Mouse (Mus musculus) lung, embryonic 14.5 days (tissue): ENCODE data around the gene Tubb4b. TPM values are rescaled to one million over a fixed set of nuclear protein-coding genes. Genes with fewer than 3 reads are reported as not detected.
A peak's percentile ranks its signal among the peaks of the same experiment; 100 is the strongest.

Experiments used
- ATAC-seq: fragments of 200-750 bp; cut with Nextera tagmentation; 2 replicates; pipeline ENCODE4 v1.8.0; 2017; ENCODE audit warnings: mild to moderate bottlenecking, moderate TSS enrichment, moderate library complexity; ENCODE audit not compliant: insufficient read depth
- DNase-seq: peaks from one replicate; pipeline ENCODE4 v3.0.0-alpha.2; 2015
- H3K27ac ChIP-seq: fragments of 300-500 bp; sonication (generic); 2 replicates; pipeline ENCODE4 v1.5.1; 2014; ENCODE audit warnings: low read depth, mild to moderate bottlenecking, moderate library complexity
- H3K27me3 ChIP-seq: fragments of 300-500 bp; sonication (generic); 2 replicates; pipeline ENCODE4 v1.6.1; 2014; ENCODE audit warnings: low read length, control low read depth; ENCODE audit not compliant: insufficient read depth
- H3K36me3 ChIP-seq: fragments of 300-500 bp; sonication (generic); 2 replicates; pipeline ENCODE4 v1.6.1; 2014; ENCODE audit warnings: control low read depth; ENCODE audit not compliant: insufficient read depth
- H3K4me1 ChIP-seq: fragments of 300-500 bp; sonication (generic); 2 replicates; pipeline ENCODE4 v1.6.1; 2014; ENCODE audit warnings: antibody characterized with exemption, control low read depth; ENCODE audit not compliant: insufficient read depth
- H3K4me2 ChIP-seq: fragments of 300-500 bp; sonication (generic); 2 replicates; pipeline ENCODE4 v1.6.1; 2014; ENCODE audit warnings: mild to moderate bottlenecking
- H3K4me3 ChIP-seq: fragments of 300-500 bp; sonication (generic); 2 replicates; pipeline ENCODE4 v1.5.1; 2014; ENCODE audit warnings: low read depth, low read length
- H3K9ac ChIP-seq: fragments of 300-500 bp; sonication (generic); 2 replicates; pipeline ENCODE4 v1.6.1; 2014
- H3K9me3 ChIP-seq: fragments of 300-500 bp; sonication (generic); 2 replicates; pipeline ENCODE4 v1.6.1; 2016; ENCODE audit warnings: low read depth, low read length, control low read depth
- CTCF ChIP-seq: IDR thresholded peaks from 2 replicates; pipeline ENCODE4 v1.5.1; 2016; ENCODE audit warnings: antibody characterized with exemption, low read depth
- WGBS: fragments of 180-500 bp; shearing (Covaris S2); extraction: QIAGEN DNeasy Blood & Tissue Kit; methylation state at CpG from one replicate; pipeline ENCODE4 v1.1.7; 2014; 5-methylcytosine and 5-hydroxymethylcytosine counted together
- polyA plus RNA-seq: library from polyadenylated mRNA; unstranded; fragments of >200 nt; fragmentation: Nextera tagmentation; extraction: Ambion mirVana; gene quantifications from 2 replicates; pipeline ENCODE4 v1.2.1, GENCODE M21; 2014

Tubb4b gene
- polyA plus RNA-seq, 1 experiment from 2014 or later = 610 TPM

DNA sequence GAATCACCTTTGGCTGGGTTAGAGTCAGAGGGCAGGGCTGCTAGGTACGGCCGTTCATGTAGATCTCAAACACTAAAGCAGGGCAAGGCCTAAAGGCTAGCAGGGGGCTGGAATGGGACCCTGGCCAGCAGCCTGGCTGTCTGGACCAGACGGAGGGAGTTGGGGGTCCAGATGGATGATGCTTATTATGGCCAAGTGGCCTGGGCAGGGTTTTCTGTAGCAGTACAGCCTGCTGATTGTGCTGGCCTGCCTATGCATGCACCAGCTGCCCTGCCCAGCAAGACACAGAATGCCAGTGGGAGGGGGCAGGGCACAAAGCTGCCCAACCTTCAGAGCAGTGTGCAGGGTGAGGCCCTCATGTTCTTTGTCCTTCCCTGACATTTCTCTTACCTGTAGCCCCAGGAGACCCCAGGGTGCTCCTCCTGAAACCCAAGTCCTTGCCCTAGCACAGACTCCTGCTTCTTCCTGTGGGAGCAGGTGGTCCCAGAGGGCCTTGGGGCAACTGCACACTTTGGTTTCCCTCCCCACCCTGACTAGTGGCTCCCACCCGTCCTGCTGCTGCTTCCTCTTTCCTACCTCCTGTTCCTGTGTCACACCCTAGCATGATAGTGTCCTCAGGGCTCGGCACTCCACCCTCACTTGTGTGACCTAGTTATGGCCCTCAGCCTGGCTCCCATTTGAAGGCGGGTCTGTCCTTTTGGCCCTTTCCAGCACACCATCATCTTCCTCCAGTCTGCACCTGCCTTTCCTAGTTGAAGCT lies 41.6 kb upstream of the Tubb4b start:
- TF ChIP-seq CTCF = no peak
- Histone ChIP-seq H3K27ac (no peak overlapping the region), H3K4me3 (no peak overlapping the region)

DNA sequence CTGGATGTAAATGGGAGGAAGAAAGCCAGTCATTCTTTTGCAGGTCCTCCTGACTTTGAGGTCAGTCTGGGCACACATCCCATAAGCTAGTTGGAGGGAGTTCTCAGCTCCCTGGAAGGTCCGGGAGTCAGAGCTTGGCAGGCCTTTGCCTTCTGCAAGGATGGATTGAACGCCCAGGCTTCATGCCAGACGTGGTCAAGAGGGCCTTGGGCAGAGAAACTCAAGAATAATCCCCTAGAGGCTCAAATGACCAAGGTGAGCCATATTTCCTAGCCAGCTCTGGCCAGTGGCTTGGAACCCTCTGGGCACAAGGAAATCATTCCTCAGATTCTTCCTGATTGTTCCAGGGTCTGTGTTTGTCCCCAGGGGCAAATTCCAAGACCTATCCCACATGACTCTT lies 40.3 kb upstream of the Tubb4b start:
- Histone ChIP-seq H3K36me3 (peaks cover 16% of the 10 kb centered on the region; the same call in 1 of the 2 replicates), H3K4me2 (no peak overlapping the region), H3K27ac (no peak overlapping the region), H3K9me3 (no peaks in the 10 kb centered on the region), H3K4me3 (no peak overlapping the region), H3K9ac (no peak overlapping the region), H3K27me3 (peaks cover 16% of the 10 kb centered on the region), H3K4me1 (no peaks in the 10 kb centered on the region)
- no peak for ATAC-seq
- DNase-seq = no peak
- TF ChIP-seq CTCF = no peak
- WGBS = 62% methylated on average over 3 of the region's 3 CpGs

More for the DNA sequence above, 41.6 kb upstream of the Tubb4b start:
- Histone ChIP-seq H3K27me3 (peaks cover 16% of the 10 kb centered on the region), H3K36me3 (peaks cover 27% of the 10 kb centered on the region), H3K9ac (no peak overlapping the region), H3K9me3 (no peaks in the 10 kb centered on the region), H3K4me2 (no peak overlapping the region), H3K4me1 (no peaks in the 10 kb centered on the region)
- WGBS = 60% methylated on average over 6 of the region's 6 CpGs
- no peak for DNase-seq
- ATAC-seq = no peak

GRCm38 (mm10) chr2:25264286-25264660 lies 39.8 kb upstream of the Tubb4b start:
- DNase-seq (no peak), ATAC-seq (no peak)
- no peaks in the 10 kb centered on the region for H3K4me1 ChIP-seq
- peaks cover 10% of the 10 kb centered on the region; the same call in 1 of the 2 replicates for H3K36me3 ChIP-seq
- no peak overlapping the region for H3K27ac ChIP-seq
- peak overlapping the region; percentile 74; the same call in 1 of the 2 replicates for H3K4me3 ChIP-seq
- H3K9me3 ChIP-seq = no peaks in the 10 kb centered on the region
- TF ChIP-seq CTCF = no peak
- peak overlapping the region; percentile 100; the same call in 1 of the 2 replicates for H3K4me2 ChIP-seq
- H3K9ac ChIP-seq = no peak overlapping the region; the same call in 1 of the 2 replicates
- 70% methylated on average over 5 of the region's 5 CpGs for WGBS
- H3K27me3 ChIP-seq = peaks cover 16% of the 10 kb centered on the region

- no peaks in the 10 kb centered on the region for H3K4me1 ChIP-seq
- H3K9me3 ChIP-seq = no peaks in the 10 kb centered on the region
- peak overlapping the region; percentile 54 for H3K9ac ChIP-seq
- peaks cover 5% of the 10 kb centered on the region; the same call in 1 of the 2 replicates for H3K36me3 ChIP-seq
- peak overlapping the region; percentile 100 for H3K4me2 ChIP-seq
- no peak for ATAC-seq
- H3K27me3 ChIP-seq = peaks cover 16% of the 10 kb centered on the region
- H3K27ac ChIP-seq = no peak overlapping the region
- DNase-seq = no peak
- no peak for TF ChIP-seq CTCF
- 19% methylated on average over 12 of the region's 12 CpGs for WGBS
- peak overlapping the region; percentile 74 for H3K4me3 ChIP-seq
Measured at GRCm38 (mm10) chr2:25263623-25264285, 39.3 kb upstream of the Tubb4b start.

GRCm38 (mm10) chr2:25262795-25263622 lies 38.5 kb upstream of the Tubb4b start:
- H3K27me3 ChIP-seq = peaks cover 16% of the 10 kb centered on the region
- H3K27ac ChIP-seq = no peak overlapping the region
- DNase-seq = peak; percentile 49

GRCm38 (mm10) chr2:25262291-25262767 lies 37.8 kb upstream of the Tubb4b start, which contains the start of gene Tprn:
Tprn (plus strand) TSS chr2:25262618.
- under 1% methylated on average over 39 of the region's 39 CpGs for WGBS
- ATAC-seq (peak; percentile 99), DNase-seq (peak; percentile 97)
- Histone ChIP-seq H3K4me2 (peak within 1 kb of the TSS; percentile 100), H3K27ac (no peak within 1 kb of the TSS), H3K36me3 (no peaks in the 10 kb centered on the region), H3K4me1 (no peaks in the 10 kb centered on the region), H3K9me3 (no peaks in the 10 kb centered on the region), H3K27me3 (peaks cover 16% of the 10 kb centered on the region), H3K9ac (peak within 1 kb of the TSS; percentile 54), H3K4me3 (peak within 1 kb of the TSS; percentile 74)
- TF ChIP-seq CTCF = no peak

More at GRCm38 (mm10) chr2:25262795-25263622, 38.5 kb upstream of the Tubb4b start:
- Histone ChIP-seq H3K4me3 (peak overlapping the region; percentile 74), H3K4me2 (peak overlapping the region; percentile 100), H3K9me3 (no peaks in the 10 kb centered on the region), H3K4me1 (no peaks in the 10 kb centered on the region), H3K9ac (peak overlapping the region; percentile 54), H3K36me3 (no peaks in the 10 kb centered on the region)
- TF ChIP-seq CTCF = no peak
- WGBS = under 1% methylated on average over 82 of the region's 82 CpGs
- ATAC-seq = peak; percentile 28
